Mouse (Mus musculus): Measurements from ENCODE around the gene Tmed2. TPM values are rescaled to one million over a fixed set of nuclear protein-coding genes. Genes with fewer than 3 reads are reported as not detected.

The Tmed2 gene
- polyA plus RNA-seq (2012; rRNA removed) = 54.2 and 96.7 TPM in 2 replicates

DNA sequence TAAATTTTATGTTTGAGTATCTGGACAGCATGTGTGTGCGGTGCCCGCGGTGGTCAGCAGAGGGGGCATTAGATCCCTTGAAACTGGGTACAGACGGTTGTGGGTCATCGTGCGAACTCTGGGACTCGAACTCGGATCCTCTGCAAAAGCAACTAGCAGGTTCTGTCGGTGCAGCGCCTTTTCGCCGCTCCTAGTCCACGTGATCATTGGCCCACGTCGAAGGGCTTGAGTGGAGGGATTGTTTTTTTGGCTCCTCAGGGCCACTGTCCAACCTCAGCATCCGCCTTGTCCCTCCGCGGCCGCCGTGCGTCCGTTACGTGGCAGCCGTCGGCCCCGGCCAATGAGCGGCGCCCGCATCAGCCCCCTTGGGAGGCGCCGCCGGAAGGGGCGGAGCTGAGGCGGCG is at the start of gene Tmed2:
Gene Tmed2 (plus strand): TSS at position 313 of the 404 bp plus-strand sequence.
- peak; percentile 90 to 92 for DNase-seq (ENCODE audit: low read depth in 1 of 2, low spot score in 2 of 2)
- WGBS = under 1% methylated on average over 35 of the region's 35 CpGs
- Histone ChIP-seq H3K4me3 (ENCODE audit: extremely low read depth, insufficient read depth, insufficient read length) (peak within 1 kb of the TSS; percentile 86), H3K4me1 (ENCODE audit: control insufficient read depth, insufficient read depth, insufficient read length) (peaks cover 6% of the 10 kb centered on the region; the same call in 1 of the 2 replicates), H3K27me3 (ENCODE audit: control insufficient read depth, insufficient read depth, low read length) (no peaks in the 10 kb centered on the region), H3K36me3 (ENCODE audit: control insufficient read depth, insufficient read depth, low read length) (peaks cover 18% of the 10 kb centered on the region), H3K27ac (ENCODE audit: insufficient read depth, low read length) (peak within 1 kb of the TSS; percentile 84)
- TF ChIP-seq CTCF (IDR thresholded peaks at IDR 0.05; ENCODE audit: extremely low read depth, insufficient read depth, insufficient read length, insufficient replicate concordance) = 0 out of 2 replicates have a peak, but pooled peaks have one; percentile 11
- TF ChIP-seq POLR2A (IDR thresholded peaks at IDR 0.05; ENCODE audit: low read depth, low read length) = no peak

DNA sequence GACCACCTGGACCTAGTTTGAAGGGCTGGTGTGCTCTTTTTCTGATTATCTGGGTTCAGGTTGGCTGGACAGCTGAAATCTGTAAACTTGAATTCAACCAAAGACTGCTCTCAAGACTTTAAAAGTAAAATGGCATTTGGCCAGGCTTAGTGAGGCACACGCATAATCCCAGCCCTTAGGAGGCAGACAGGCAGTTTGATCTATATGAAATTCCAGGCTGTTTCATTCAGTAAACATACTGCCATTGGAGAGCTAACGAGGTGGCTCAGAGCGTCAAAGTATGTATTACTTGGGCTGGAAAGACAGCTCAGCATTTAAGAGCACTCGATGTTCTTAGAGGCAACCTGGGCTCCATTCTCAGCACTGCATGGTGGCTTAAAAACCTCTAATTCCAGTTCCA is 48.8 kb upstream of the Tmed2 start:
- 93% methylated on average over 4 of the region's 4 CpGs for WGBS
- H3K27me3 ChIP-seq (ENCODE audit: control insufficient read depth, insufficient read depth, low read length) = no peaks in the 10 kb centered on the region
- TF ChIP-seq CTCF (IDR thresholded peaks at IDR 0.05; ENCODE audit: extremely low read depth, insufficient read depth, insufficient read length, insufficient replicate concordance) (no peak), POLR2A (IDR thresholded peaks at IDR 0.05; ENCODE audit: low read depth, low read length) (no peak)
- H3K4me3 ChIP-seq (ENCODE audit: extremely low read depth, insufficient read depth, insufficient read length) = no peak overlapping the region
- no peaks in the 10 kb centered on the region for H3K36me3 ChIP-seq (ENCODE audit: control insufficient read depth, insufficient read depth, low read length)
- no peak overlapping the region for H3K27ac ChIP-seq (ENCODE audit: insufficient read depth, low read length)
- DNase-seq (ENCODE audit: low read depth in 1 of 2, low spot score in 2 of 2) = no peak
- H3K4me1 ChIP-seq (ENCODE audit: control insufficient read depth, insufficient read depth, insufficient read length) = peaks cover 8% of the 10 kb centered on the region; the same call in 1 of the 2 replicates

DNA sequence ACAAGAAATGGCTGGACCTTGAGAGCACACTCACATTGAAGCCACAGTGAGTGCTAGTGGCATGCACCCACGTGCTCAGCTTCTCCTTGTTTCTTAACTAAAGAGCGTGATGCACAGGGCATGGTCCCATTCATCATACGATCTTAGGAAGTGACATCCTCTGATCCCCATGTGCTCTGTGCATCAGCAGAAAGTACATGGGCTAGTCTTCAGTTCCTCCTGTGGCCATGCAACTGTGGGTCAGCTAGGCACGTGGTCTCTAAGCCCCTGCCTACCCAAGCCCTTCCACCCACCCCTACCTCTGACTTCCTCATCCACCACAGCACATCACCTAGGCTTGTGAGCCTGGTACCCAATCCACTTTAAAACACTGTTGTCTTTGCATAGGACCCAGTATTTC is 47.9 kb upstream of the Tmed2 start:
- no peak for TF ChIP-seq POLR2A (IDR thresholded peaks at IDR 0.05; ENCODE audit: low read depth, low read length)
- no peak for TF ChIP-seq CTCF (IDR thresholded peaks at IDR 0.05; ENCODE audit: extremely low read depth, insufficient read depth, insufficient read length, insufficient replicate concordance)
- no peak overlapping the region for H3K27ac ChIP-seq (ENCODE audit: insufficient read depth, low read length)
- peaks cover 9% of the 10 kb centered on the region; the same call in 1 of the 2 replicates for H3K4me1 ChIP-seq (ENCODE audit: control insufficient read depth, insufficient read depth, insufficient read length)
- H3K27me3 ChIP-seq (ENCODE audit: control insufficient read depth, insufficient read depth, low read length) = no peaks in the 10 kb centered on the region
- WGBS = 54% methylated on average over 4 of the region's 4 CpGs
- no peak overlapping the region for H3K4me3 ChIP-seq (ENCODE audit: extremely low read depth, insufficient read depth, insufficient read length)
- DNase-seq (ENCODE audit: low read depth in 1 of 2, low spot score in 2 of 2) = no peak
- H3K36me3 ChIP-seq (ENCODE audit: control insufficient read depth, insufficient read depth, low read length) = no peaks in the 10 kb centered on the region

DNA sequence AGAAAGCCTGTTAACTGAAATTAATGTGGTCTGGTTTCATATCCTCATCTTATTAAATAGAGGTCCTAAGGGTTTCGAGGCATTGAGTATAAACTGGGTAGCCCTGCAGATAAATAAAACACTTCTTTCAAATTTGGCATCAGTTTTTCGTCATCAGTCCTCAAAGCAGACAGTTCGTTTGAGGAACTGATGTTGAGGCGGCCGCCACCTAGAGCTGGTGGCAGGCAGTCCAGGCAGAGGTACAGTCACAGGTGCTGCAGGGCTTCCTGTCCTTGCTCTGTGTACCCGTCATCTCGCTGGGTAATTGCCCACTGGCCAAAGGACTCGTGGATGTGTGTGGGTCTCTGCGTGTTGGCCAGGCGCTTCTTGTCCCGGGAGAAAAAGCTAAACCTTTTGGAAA is 47.0 kb upstream of the Tmed2 start:
- Histone ChIP-seq H3K4me3 (ENCODE audit: extremely low read depth, insufficient read depth, insufficient read length) (no peak overlapping the region), H3K27ac (ENCODE audit: insufficient read depth, low read length) (no peak overlapping the region), H3K36me3 (ENCODE audit: control insufficient read depth, insufficient read depth, low read length) (no peaks in the 10 kb centered on the region), H3K27me3 (ENCODE audit: control insufficient read depth, insufficient read depth, low read length) (no peaks in the 10 kb centered on the region), H3K4me1 (ENCODE audit: control insufficient read depth, insufficient read depth, insufficient read length) (peaks cover 14% of the 10 kb centered on the region; the same call in 1 of the 2 replicates)
- DNase-seq (ENCODE audit: low read depth in 1 of 2, low spot score in 2 of 2) = peak; percentile 38 to 54
- 39% methylated on average over 11 of the region's 11 CpGs for WGBS
- no peak for TF ChIP-seq POLR2A (IDR thresholded peaks at IDR 0.05; ENCODE audit: low read depth, low read length)
- TF ChIP-seq CTCF (IDR thresholded peaks at IDR 0.05; ENCODE audit: extremely low read depth, insufficient read depth, insufficient read length, insufficient replicate concordance) = peak; percentile 45; the same call in 1 of the 2 replicates

DNA sequence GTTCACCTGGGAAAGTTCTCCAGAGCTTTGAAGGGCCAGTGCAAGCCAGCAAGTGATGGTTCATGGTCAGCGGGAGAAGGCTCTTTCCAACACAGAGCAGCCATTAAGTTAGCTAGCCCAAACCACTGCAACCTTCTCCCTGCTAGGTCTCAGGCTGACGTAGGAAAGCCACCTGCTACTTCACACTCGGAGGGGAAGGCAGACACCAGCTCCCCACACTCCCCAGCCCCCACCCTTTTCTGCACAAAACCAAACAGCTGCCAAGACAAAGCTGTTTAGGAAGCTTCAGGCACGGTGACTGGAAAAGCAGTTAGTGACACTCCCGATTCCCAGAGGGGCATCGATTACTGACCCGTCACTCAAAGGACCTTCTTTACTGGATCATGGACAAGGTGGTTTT is 44.9 kb upstream of the Tmed2 start:
- H3K4me1 ChIP-seq (ENCODE audit: control insufficient read depth, insufficient read depth, insufficient read length) = peaks cover 16% of the 10 kb centered on the region; the same call in 1 of the 2 replicates
- no peak overlapping the region for H3K27ac ChIP-seq (ENCODE audit: insufficient read depth, low read length)
- 63% methylated on average over 7 of the region's 7 CpGs for WGBS
- H3K27me3 ChIP-seq (ENCODE audit: control insufficient read depth, insufficient read depth, low read length) = no peaks in the 10 kb centered on the region
- no peak for DNase-seq (ENCODE audit: low read depth in 1 of 2, low spot score in 2 of 2)
- no peak overlapping the region for H3K4me3 ChIP-seq (ENCODE audit: extremely low read depth, insufficient read depth, insufficient read length)
- H3K36me3 ChIP-seq (ENCODE audit: control insufficient read depth, insufficient read depth, low read length) = no peaks in the 10 kb centered on the region
- TF ChIP-seq CTCF (IDR thresholded peaks at IDR 0.05; ENCODE audit: extremely low read depth, insufficient read depth, insufficient read length, insufficient replicate concordance) (no peak), POLR2A (IDR thresholded peaks at IDR 0.05; ENCODE audit: low read depth, low read length) (no peak)

DNA sequence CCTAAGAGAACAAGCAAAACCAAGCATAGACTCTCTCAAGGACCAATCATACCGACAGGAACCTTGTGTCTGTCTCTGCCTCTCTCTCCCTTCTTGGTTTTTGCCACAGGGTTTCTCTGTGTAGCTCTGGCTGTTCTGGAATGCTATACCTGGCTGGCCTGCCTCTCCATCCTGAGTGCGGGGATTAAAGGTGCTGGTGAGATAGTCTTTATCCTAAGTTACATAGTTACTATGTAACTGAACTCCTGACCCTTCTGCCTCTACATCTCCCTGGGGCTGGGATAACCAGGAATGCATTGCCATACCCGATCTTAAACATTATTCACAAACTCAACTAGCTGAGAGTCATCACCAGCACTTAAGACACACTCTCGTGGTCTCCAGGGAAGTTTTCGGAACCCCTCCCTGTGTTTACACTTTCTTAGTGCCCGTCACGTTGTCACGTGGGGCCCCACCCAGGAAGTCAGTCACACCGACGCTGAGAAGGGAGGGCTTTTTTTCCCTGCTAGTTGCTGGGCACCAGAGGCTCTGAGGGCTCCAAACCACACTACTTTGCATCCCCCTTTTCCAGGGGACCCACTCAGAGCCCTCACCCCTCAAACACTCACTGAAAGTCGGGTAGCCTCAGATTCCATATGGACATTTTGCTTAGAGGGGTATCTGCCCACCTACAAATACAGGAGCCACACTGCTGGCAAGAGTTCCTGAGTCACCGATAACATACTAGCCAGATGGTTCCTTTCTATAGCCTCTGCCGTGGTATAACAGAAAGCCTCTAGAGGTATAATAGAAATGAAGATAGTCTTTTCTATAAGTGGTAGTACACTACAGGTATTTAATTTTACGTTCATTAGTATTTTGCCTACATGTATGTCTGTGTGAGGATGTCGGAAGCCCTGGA is 43.6 kb upstream of the Tmed2 start:
- no peaks in the 10 kb centered on the region for H3K36me3 ChIP-seq (ENCODE audit: control insufficient read depth, insufficient read depth, low read length)
- H3K27ac ChIP-seq (ENCODE audit: insufficient read depth, low read length) = peak overlapping the region; percentile 65
- WGBS = 35% methylated on average over 15 of the region's 15 CpGs
- peaks cover 19% of the 10 kb centered on the region; the same call in 1 of the 2 replicates for H3K4me1 ChIP-seq (ENCODE audit: control insufficient read depth, insufficient read depth, insufficient read length)
- no peaks in the 10 kb centered on the region for H3K27me3 ChIP-seq (ENCODE audit: control insufficient read depth, insufficient read depth, low read length)
- TF ChIP-seq POLR2A (IDR thresholded peaks at IDR 0.05; ENCODE audit: low read depth, low read length) (no peak), CTCF (IDR thresholded peaks at IDR 0.05; ENCODE audit: extremely low read depth, insufficient read depth, insufficient read length, insufficient replicate concordance) (no peak)
- peak; percentile 51 to 81 for DNase-seq (ENCODE audit: low read depth in 1 of 2, low spot score in 2 of 2)
- H3K4me3 ChIP-seq (ENCODE audit: extremely low read depth, insufficient read depth, insufficient read length) = no peak overlapping the region
